Mouse (Mus musculus) liver, embryonic 11.5 days (tissue): ENCODE data around the gene 1700113H08Rik. TPM values are rescaled to one million over a fixed set of nuclear protein-coding genes. Genes with fewer than 3 reads are reported as not detected.

ENCODE experiments used
- ATAC-seq: fragments of 200-750 bp; cut with Nextera tagmentation; replicated peaks from 2 replicates; pipeline ENCODE4 v1.8.0; 2017; ENCODE audit warnings: moderate number of reproducible peaks, mild to moderate bottlenecking, moderate TSS enrichment, moderate library complexity; ENCODE audit not compliant: low FRiP score
- DNase-seq: peaks from one replicate; pipeline ENCODE4 v3.0.0-alpha.2; 2017; ENCODE audit warnings: low spot score
- H3K27ac ChIP-seq: fragments of 300-500 bp; sonication (generic); 2 replicates; pipeline ENCODE4 v1.5.1; 2014; ENCODE audit warnings: mild to moderate bottlenecking, low read depth, low read length, control low read depth
- H3K27me3 ChIP-seq: fragments of 300-500 bp; sonication (generic); replicated peaks from 2 replicates; pipeline ENCODE4 v1.6.1; 2014; ENCODE audit warnings: low read length, mixed read lengths; ENCODE audit not compliant: control insufficient read depth, insufficient read depth
- H3K36me3 ChIP-seq: fragments of 300-500 bp; sonication (generic); 2 replicates; pipeline ENCODE4 v1.6.1; 2014; ENCODE audit warnings: mild to moderate bottlenecking, low read length, moderate library complexity, mixed read lengths; ENCODE audit not compliant: control insufficient read depth, insufficient read depth
- H3K4me1 ChIP-seq: fragments of 300-500 bp; sonication (generic); replicated peaks from 2 replicates; pipeline ENCODE4 v1.6.1; 2014; ENCODE audit warnings: low read length, mixed read lengths; ENCODE audit not compliant: control insufficient read depth, insufficient read depth
- H3K4me2 ChIP-seq: fragments of 300-500 bp; sonication (generic); 2 replicates; pipeline ENCODE4 v1.6.1; 2014; ENCODE audit warnings: mild to moderate bottlenecking, control low read depth, moderate library complexity
- H3K4me3 ChIP-seq: fragments of 300-500 bp; sonication (generic); 2 replicates; pipeline ENCODE4 v1.5.1; 2014; ENCODE audit warnings: low read depth, low read length, control low read depth
- H3K9ac ChIP-seq: fragments of 300-500 bp; sonication (generic); 2 replicates; pipeline ENCODE4 v1.6.1; 2014; ENCODE audit warnings: low read depth, low read length, control low read depth
- H3K9me3 ChIP-seq: fragments of 300-500 bp; sonication (generic); 2 replicates; pipeline ENCODE4 v1.6.1; 2016; ENCODE audit warnings: low read length, inconsistent platforms, mixed read lengths; ENCODE audit not compliant: control insufficient read depth
- WGBS: fragments of 180-500 bp; shearing (Covaris S2); extraction: QIAGEN DNeasy Blood & Tissue Kit; methylation state at CpG from one replicate; pipeline ENCODE4 v1.1.7; 2014; 5-methylcytosine and 5-hydroxymethylcytosine counted together
- polyA plus RNA-seq: library from polyadenylated mRNA; unstranded; fragments of >200 nt; fragmentation: Nextera tagmentation; extraction: Ambion mirVana; gene quantifications from 2 replicates; pipeline ENCODE4 v1.2.1, GENCODE M21; 2014

Gene 1700113H08Rik
- not detected in 2 replicates for polyA plus RNA-seq

DNA sequence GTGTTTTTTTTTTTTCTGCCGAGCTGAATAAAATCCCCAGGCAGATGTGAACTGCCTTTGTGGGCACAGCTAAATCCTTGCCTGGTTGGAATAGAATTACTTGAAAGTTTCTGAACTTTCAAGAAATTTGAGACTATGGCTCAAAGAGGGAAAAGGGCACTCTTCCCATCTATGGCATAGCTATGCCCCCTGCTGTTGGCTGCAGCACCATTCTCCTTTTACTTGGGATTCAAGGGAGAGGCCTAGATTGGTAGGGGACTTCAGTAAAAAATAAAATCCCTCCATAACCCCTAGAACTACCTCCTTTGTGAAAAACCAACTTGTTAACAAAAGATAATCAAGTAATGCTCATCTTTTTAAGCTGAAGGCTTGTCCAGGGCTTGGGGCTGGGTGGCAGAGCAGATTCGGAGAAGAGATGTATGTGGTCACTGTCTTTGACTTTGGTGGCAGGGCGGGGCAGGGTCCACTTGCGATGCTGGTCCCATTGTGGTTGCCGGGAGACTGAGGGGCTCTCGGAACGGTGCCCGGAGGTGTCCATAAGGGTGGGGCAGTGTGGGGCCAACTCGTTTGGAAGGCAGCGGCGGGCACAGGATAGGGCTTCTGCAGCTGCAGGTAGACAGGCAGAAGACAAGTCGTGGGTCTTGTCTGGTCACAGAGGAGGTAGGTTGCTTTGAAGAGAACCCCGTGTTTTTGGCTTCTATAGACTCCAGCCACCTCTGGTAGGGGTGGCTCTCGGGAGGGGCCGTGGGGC lies at the start of gene 1700113H08Rik:
1700113H08Rik (plus strand) TSS at position 546 of the 751 bp plus-strand sequence.
- peak within 1 kb of the TSS; percentile 49 for H3K4me3 ChIP-seq
- no peaks in the 10 kb centered on the region for H3K4me1 ChIP-seq
- no peaks in the 10 kb centered on the region for H3K9me3 ChIP-seq
- 12% methylated on average over 15 of the region's 15 CpGs for WGBS
- H3K4me2 ChIP-seq: peak within 1 kb of the TSS; percentile 63
- H3K9ac ChIP-seq: peak within 1 kb of the TSS; percentile 4; the same call in 1 of the 2 replicates
- no peak within 1 kb of the TSS for H3K27ac ChIP-seq
- DNase-seq (peak; percentile 41), ATAC-seq (peak; percentile 26; the same call in 1 of the 2 replicates)
- no peaks in the 10 kb centered on the region; the same call in 1 of the 2 replicates for H3K27me3 ChIP-seq
- H3K36me3 ChIP-seq: no peaks in the 10 kb centered on the region

DNA sequence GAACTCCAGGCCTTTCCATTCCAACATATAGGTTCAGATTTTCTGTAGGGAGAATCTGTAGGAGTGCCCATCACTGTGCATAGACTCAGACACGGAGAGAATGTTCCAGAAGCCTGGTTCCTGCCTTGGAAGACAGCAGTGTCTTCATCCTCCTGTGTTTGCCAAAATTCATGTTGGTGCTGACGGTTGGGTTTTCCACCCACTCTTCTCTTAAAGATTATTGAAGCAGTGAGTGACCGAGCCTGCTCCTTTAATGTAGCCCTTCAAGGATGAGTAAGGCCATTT lies 49.7 kb upstream of the 1700113H08Rik start:
- Histone ChIP-seq H3K9me3 (no peaks in the 10 kb centered on the region), H3K4me3 (no peak overlapping the region), H3K4me2 (no peak overlapping the region), H3K9ac (no peak overlapping the region), H3K36me3 (no peaks in the 10 kb centered on the region), H3K27ac (no peak overlapping the region), H3K4me1 (no peaks in the 10 kb centered on the region), H3K27me3 (no peaks in the 10 kb centered on the region)
- DNase-seq (no peak), ATAC-seq (no peak)
- WGBS: 67% methylated on average over 3 of the region's 3 CpGs

DNA sequence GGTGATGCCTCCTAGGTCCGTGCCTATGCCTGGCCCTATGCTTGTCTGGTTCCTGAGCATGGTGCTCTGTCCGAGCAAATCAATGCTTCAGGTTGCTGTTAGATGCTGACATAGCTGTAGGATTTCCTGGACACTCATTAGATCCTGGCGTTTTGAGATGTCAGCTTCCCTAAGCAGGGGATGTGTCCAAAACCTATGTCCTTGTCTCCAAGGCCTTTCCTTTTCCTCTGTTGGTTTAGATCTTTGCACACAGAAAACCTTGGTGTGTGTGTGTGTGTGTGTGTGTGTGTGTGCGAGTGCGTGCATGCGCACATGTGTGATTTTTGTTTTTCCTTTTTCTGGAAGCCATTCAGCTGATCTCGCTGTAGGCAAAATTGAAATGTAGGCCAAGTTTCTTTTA lies 45.8 kb upstream of the 1700113H08Rik start:
- DNase-seq (no peak), ATAC-seq (no peak)
- Histone ChIP-seq H3K4me3 (no peak overlapping the region), H3K27ac (no peak overlapping the region), H3K4me1 (no peaks in the 10 kb centered on the region), H3K9me3 (no peaks in the 10 kb centered on the region), H3K4me2 (no peak overlapping the region), H3K36me3 (no peaks in the 10 kb centered on the region), H3K9ac (no peak overlapping the region), H3K27me3 (no peaks in the 10 kb centered on the region)
- WGBS: 84% methylated on average over 7 of the region's 7 CpGs

DNA sequence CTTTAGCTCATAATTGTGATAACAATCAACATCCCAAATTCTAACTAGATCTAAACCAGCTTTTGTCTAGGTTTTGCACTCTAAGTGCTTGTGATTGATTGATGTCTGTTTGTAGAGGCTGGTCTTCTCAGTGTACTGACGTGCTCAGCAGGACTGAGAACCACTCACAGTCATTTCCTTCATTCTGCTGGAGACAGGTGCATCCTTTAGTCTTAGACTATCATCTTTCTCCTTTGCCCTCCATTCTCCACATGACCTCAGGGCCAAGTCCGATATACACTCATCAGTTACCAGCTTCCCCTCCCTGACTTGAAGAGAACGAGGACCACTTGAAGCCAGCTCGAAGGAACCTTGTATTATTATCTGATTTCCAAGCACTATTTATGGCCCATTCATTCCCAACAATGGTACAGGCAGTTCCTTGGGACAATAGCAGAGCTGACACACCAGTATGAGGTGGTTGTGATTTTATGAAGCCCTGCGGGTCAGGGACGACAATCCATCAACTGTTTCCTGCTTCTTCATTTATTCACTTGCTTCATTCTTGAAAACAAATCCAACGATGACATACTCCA lies 43.4 kb upstream of the 1700113H08Rik start:
- H3K27me3 ChIP-seq: no peaks in the 10 kb centered on the region; the same call in 1 of the 2 replicates
- no peaks in the 10 kb centered on the region for H3K36me3 ChIP-seq
- H3K9ac ChIP-seq: no peak overlapping the region
- H3K4me2 ChIP-seq: no peak overlapping the region
- WGBS: 72% methylated on average over 7 of the region's 7 CpGs
- ATAC-seq: peak; percentile 39; the same call in 1 of the 2 replicates
- H3K9me3 ChIP-seq: no peaks in the 10 kb centered on the region
- H3K27ac ChIP-seq: no peak overlapping the region
- no peak for DNase-seq
- H3K4me1 ChIP-seq: no peaks in the 10 kb centered on the region
- no peak overlapping the region for H3K4me3 ChIP-seq

DNA sequence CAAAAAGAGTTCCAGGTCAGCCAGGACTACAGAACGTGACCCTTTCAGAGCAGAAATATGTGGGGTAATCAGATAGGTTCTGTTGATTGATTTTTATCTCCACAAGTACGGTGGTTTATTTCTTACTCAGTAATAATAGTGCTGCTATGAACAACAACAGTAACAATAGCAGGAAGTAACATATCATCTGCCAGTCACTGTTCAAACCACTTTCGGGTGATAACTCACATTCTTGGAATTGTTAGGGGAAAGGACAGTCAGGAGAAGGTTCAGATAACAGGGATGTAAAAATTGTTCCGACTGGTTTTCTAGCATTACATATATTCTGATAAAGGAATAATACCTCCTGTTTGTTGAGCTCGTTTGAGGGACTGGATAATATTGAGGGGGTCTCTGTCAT lies 42.4 kb upstream of the 1700113H08Rik start:
- no peak overlapping the region for H3K9ac ChIP-seq
- DNase-seq (no peak), ATAC-seq (no peak)
- no peak overlapping the region for H3K4me2 ChIP-seq
- no peaks in the 10 kb centered on the region for H3K4me1 ChIP-seq
- 0 out of 2 replicates have a peak overlapping the region, but pooled peaks have one; percentile 41 for H3K27ac ChIP-seq
- H3K36me3 ChIP-seq: no peaks in the 10 kb centered on the region
- no peak overlapping the region for H3K4me3 ChIP-seq
- 25% methylated on average over 5 of the region's 5 CpGs for WGBS
- no peaks in the 10 kb centered on the region for H3K9me3 ChIP-seq
- H3K27me3 ChIP-seq: no peaks in the 10 kb centered on the region; the same call in 1 of the 2 replicates

DNA sequence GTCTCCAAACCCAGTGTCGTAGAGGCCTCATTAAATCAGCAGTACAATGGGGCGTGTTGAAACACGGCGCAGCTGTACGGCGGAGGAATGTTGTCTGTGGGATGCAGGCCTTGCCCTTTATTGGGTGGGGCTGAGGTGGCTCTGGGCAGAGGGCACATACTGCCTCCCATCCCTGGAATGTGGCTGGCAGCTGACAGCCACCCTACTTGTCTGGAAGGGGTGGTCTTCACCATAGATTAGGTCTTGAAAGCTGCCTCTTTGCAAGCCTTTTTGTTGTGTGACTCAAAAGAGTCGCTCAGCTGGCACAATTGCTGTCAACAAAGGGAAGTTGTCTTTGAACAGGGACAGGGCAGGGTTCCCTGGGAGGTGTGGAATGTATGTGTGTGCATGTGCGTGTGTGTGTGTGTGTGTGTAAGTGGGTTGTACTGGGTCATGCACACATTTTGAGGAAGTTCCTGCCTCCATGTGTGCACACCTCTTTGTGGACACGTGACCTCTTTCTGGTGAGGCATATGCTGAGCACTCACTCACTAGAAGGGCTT lies 41.6 kb upstream of the 1700113H08Rik start:
- DNase-seq (no peak), ATAC-seq (no peak)
- H3K9ac ChIP-seq: no peak overlapping the region
- no peaks in the 10 kb centered on the region for H3K4me1 ChIP-seq
- no peaks in the 10 kb centered on the region for H3K36me3 ChIP-seq
- H3K4me3 ChIP-seq: no peak overlapping the region
- H3K27me3 ChIP-seq: no peaks in the 10 kb centered on the region; the same call in 1 of the 2 replicates
- no peaks in the 10 kb centered on the region for H3K9me3 ChIP-seq
- H3K4me2 ChIP-seq: no peak overlapping the region
- no peak overlapping the region for H3K27ac ChIP-seq
- WGBS: 70% methylated on average over 9 of the region's 9 CpGs

DNA sequence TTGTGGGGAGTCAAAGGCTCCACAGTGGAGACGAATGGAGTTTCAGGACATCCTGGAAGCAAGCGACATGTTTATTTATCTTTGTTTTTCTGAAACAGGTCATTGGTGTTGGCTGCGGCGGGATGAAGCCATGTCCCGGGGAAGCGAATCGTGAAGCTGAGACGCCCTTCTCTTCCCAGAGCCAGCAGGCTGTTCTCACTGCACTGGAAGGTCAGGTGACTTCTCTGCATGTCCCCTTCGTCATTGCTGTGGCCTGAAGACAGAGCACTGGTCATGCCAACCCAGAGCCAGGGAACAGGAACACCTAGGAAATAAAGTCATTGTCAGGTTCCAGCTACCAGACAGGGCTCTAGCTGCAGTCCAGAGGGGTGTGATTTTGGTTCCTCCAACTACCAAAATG lies 39.0 kb upstream of the 1700113H08Rik start:
- no peaks in the 10 kb centered on the region for H3K9me3 ChIP-seq
- H3K27ac ChIP-seq: no peak overlapping the region
- H3K27me3 ChIP-seq: no peaks in the 10 kb centered on the region; the same call in 1 of the 2 replicates
- H3K9ac ChIP-seq: no peak overlapping the region
- no peaks in the 10 kb centered on the region for H3K36me3 ChIP-seq
- H3K4me2 ChIP-seq: no peak overlapping the region
- DNase-seq (no peak), ATAC-seq (no peak)
- WGBS: 74% methylated on average over 9 of the region's 9 CpGs
- H3K4me1 ChIP-seq: no peaks in the 10 kb centered on the region
- H3K4me3 ChIP-seq: no peak overlapping the region

DNA sequence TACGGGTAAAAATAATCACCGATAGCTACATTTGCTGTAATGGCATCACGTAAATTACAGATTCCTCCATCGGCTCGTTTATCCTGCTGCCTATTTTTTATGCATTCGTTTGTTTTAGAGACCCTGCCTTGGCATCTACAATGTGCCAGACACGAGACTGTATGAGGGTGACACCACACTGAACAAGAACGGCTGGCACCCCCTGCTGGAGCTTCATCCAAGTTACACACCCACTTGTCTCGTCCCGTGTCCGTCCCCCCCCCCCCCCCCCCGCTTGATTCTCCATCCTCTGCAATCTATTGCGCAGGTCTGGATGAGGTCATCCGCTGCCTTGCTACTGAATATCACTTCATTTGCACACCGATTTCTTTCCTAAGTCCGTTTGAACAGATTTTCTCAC lies 37.1 kb upstream of the 1700113H08Rik start:
- Histone ChIP-seq H3K27me3 (no peaks in the 10 kb centered on the region; the same call in 1 of the 2 replicates), H3K9me3 (no peaks in the 10 kb centered on the region), H3K27ac (no peak overlapping the region), H3K4me1 (no peaks in the 10 kb centered on the region), H3K4me3 (no peak overlapping the region), H3K36me3 (no peaks in the 10 kb centered on the region), H3K4me2 (no peak overlapping the region), H3K9ac (no peak overlapping the region)
- ATAC-seq (no peak), DNase-seq (no peak)
- WGBS: 68% methylated on average over 14 of the region's 16 CpGs
